Mouse (Mus musculus) erythroid progenitor cell, adult 5-6 weeks (primary cell): ENCODE data around the gene Ggta1. TPM values are rescaled to one million over a fixed set of nuclear protein-coding genes. Genes with fewer than 3 reads are reported as not detected.

Source experiments
- total RNA-seq, 2 experiments: library from RNA; stranded (forward) in 1 of 2; stranded (reverse) in 1 of 2; fragments of 150-400 nt in 1 of 2; fragments of 186-747, 209-891 nt in 1 of 2; gene quantifications; 2 replicates each; pipeline versions ENCODE4 v1.2.3 to v1.2.4; 2015 to 2017; ENCODE audit warnings: low replicate concordance in 2 of 2

The Ggta1 gene
- total RNA-seq, 2 experiments from 2014 or later: 6.8 to 12.2 TPM

Other genes starting within 250 kb of the Ggta1 start
- gene Gsn, start 206.9 kb downstream of the Ggta1 start, total RNA-seq (2015; ENCODE audit: low replicate concordance): 5.9 and 10.1 TPM in 2 replicates
- 6.7 and 15.5 TPM in 2 replicates for gene Gsn, start 206.9 kb downstream of the Ggta1 start, total RNA-seq (2017; ENCODE audit: low replicate concordance)
- gene Stom, start 126.3 kb downstream of the Ggta1 start, total RNA-seq (2015; ENCODE audit: low replicate concordance): 563 and 590 TPM in 2 replicates
- gene Stom, start 126.3 kb downstream of the Ggta1 start, total RNA-seq (2017; ENCODE audit: low replicate concordance): 638 and 692 TPM in 2 replicates
- not detected in 2 replicates for gene 4930568D16Rik, start 95.5 kb downstream of the Ggta1 start, total RNA-seq (2015; ENCODE audit: low replicate concordance)
- gene 4930568D16Rik, start 95.5 kb downstream of the Ggta1 start, total RNA-seq (2017; ENCODE audit: low replicate concordance): not detected in 2 replicates
- not detected in 2 replicates for gene 4930402F06Rik, start 66.1 kb downstream of the Ggta1 start, total RNA-seq (2015; ENCODE audit: low replicate concordance)
- gene 4930402F06Rik, start 66.1 kb downstream of the Ggta1 start, total RNA-seq (2017; ENCODE audit: low replicate concordance): not detected in 2 replicates
- not detected in 2 replicates for gene Dab2ip, start 95.0 kb upstream of the Ggta1 start, total RNA-seq (2015; ENCODE audit: low replicate concordance)
- gene Dab2ip, start 95.0 kb upstream of the Ggta1 start, total RNA-seq (2017; ENCODE audit: low replicate concordance): 0.15 and 1.2 TPM in 2 replicates